Mouse (Mus musculus) retina, postnatal 7 days (tissue): Measurements from ENCODE around the gene Lpin2.

Experiments used
- DNase-seq: peaks from one replicate; pipeline ENCODE4 v3.0.0-alpha.2; 2012; ENCODE audit warnings: low read depth, low spot score

Gene Lpin2

GRCm38 (mm10) chr17:71171161-71171560 is 11.2 kb upstream of the Lpin2 start:
- DNase-seq, result no peak

GRCm38 (mm10) chr17:71177336-71177735 is 5.0 kb upstream of the Lpin2 start:
- no peak for DNase-seq

GRCm38 (mm10) chr17:71177949-71178348 is 4.4 kb upstream of the Lpin2 start:
- DNase-seq, result no peak

GRCm38 (mm10) chr17:71178530-71179181 is 3.7 kb upstream of the Lpin2 start:
- no peak for DNase-seq

- no peak for DNase-seq
These were observed 2.6 kb upstream of the Lpin2 start for GRCm38 (mm10) chr17:71179551-71180309.

- DNase-seq, result no peak
These were observed 1.8 kb upstream of the Lpin2 start for GRCm38 (mm10) chr17:71180601-71181000.

GRCm38 (mm10) chr17:71182871-71183656 is 704 bp downstream of the Lpin2 start:
- peak; percentile 70 for DNase-seq

GRCm38 (mm10) chr17:71183657-71184261 is 1.4 kb downstream of the Lpin2 start:
- no peak for DNase-seq

GRCm38 (mm10) chr17:71184356-71185111 is 2.2 kb downstream of the Lpin2 start:
- DNase-seq, result no peak

GRCm38 (mm10) chr17:71185368-71185767 is 3.0 kb downstream of the Lpin2 start:
- no peak for DNase-seq

GRCm38 (mm10) chr17:71190589-71190988 is 8.2 kb downstream of the Lpin2 start:
- no peak for DNase-seq

GRCm38 (mm10) chr17:71191063-71191462 is 8.7 kb downstream of the Lpin2 start:
- no peak for DNase-seq

- DNase-seq, result no peak
These were observed 9.5 kb downstream of the Lpin2 start for GRCm38 (mm10) chr17:71191651-71192419.

GRCm38 (mm10) chr17:71193019-71193418 is 10.7 kb downstream of the Lpin2 start:
- DNase-seq, result no peak

GRCm38 (mm10) chr17:71193485-71193884 is 11.1 kb downstream of the Lpin2 start:
- no peak for DNase-seq

- DNase-seq, result no peak
These were observed 12.7 kb downstream of the Lpin2 start for GRCm38 (mm10) chr17:71194906-71195632.

GRCm38 (mm10) chr17:71195633-71196391 is 13.5 kb downstream of the Lpin2 start:
- no peak for DNase-seq

- DNase-seq, result no peak
These were observed 14.1 kb downstream of the Lpin2 start for GRCm38 (mm10) chr17:71196415-71196814.

- DNase-seq, result no peak
These were observed 17.0 kb downstream of the Lpin2 start for GRCm38 (mm10) chr17:71199346-71199745.
